Mouse (Mus musculus): ENCODE measurements around the gene Tmem59l.
A peak's percentile ranks its signal among the peaks of the same experiment; 100 is the strongest.
"Not testable (repeated sequence)": the region's sequence is repeated elsewhere in the genome, so short reads cannot be mapped to it uniquely, and the experiment has no call there.

Tmem59l gene

GRCm38 (mm10) chr8:70486941-70487520, at the start of gene Tmem59l:
Tmem59l (minus strand) TSS chr8:70487358.
- no peak for DNase-seq (ENCODE audit: low spot score)

GRCm38 (mm10) chr8:70535701-70536100, 48.5 kb upstream of the Tmem59l start:
- DNase-seq (ENCODE audit: low spot score): no peak

GRCm38 (mm10) chr8:70535221-70535620, 48.1 kb upstream of the Tmem59l start:
- no peak for DNase-seq (ENCODE audit: low spot score)

GRCm38 (mm10) chr8:70534281-70534680, 47.1 kb upstream of the Tmem59l start:
- DNase-seq (ENCODE audit: low spot score): no peak

- no peak for DNase-seq (ENCODE audit: low spot score)
Observed at GRCm38 (mm10) chr8:70530314-70530713, 43.2 kb upstream of the Tmem59l start.

- DNase-seq (ENCODE audit: low spot score): no peak
Observed at GRCm38 (mm10) chr8:70529741-70530161, 42.6 kb upstream of the Tmem59l start.

- no peak for DNase-seq (ENCODE audit: low spot score)
Observed at GRCm38 (mm10) chr8:70529299-70529698, 42.1 kb upstream of the Tmem59l start.

- no peak for DNase-seq (ENCODE audit: low spot score)
Observed at GRCm38 (mm10) chr8:70528182-70528797, 41.1 kb upstream of the Tmem59l start.

- DNase-seq (ENCODE audit: low spot score): peak; percentile 98
Observed at GRCm38 (mm10) chr8:70527512-70528181, 40.5 kb upstream of the Tmem59l start, which contains the start of the genes Fkbp8 and Kxd1. Fkbp8 (plus strand) TSS chr8:70527724. Kxd1 (minus strand) TSS chr8:70527956.

GRCm38 (mm10) chr8:70527111-70527511, 40.0 kb upstream of the Tmem59l start:
- DNase-seq (ENCODE audit: low spot score): no peak

- DNase-seq (ENCODE audit: low spot score): peak; percentile 96
Observed at GRCm38 (mm10) chr8:70522592-70523403, 35.6 kb upstream of the Tmem59l start.

GRCm38 (mm10) chr8:70519606-70520005, 32.4 kb upstream of the Tmem59l start:
- no peak for DNase-seq (ENCODE audit: low spot score)

GRCm38 (mm10) chr8:70519043-70519442, 31.9 kb upstream of the Tmem59l start:
- no peak for DNase-seq (ENCODE audit: low spot score)

- DNase-seq (ENCODE audit: low spot score): no peak
Observed at GRCm38 (mm10) chr8:70517940-70518643, 30.9 kb upstream of the Tmem59l start.

GRCm38 (mm10) chr8:70513441-70513840, 26.3 kb upstream of the Tmem59l start:
- no peak for DNase-seq (ENCODE audit: low spot score)

GRCm38 (mm10) chr8:70512253-70512903, 25.2 kb upstream of the Tmem59l start:
- DNase-seq (ENCODE audit: low spot score): no peak

GRCm38 (mm10) chr8:70511770-70512169, 24.6 kb upstream of the Tmem59l start:
- DNase-seq (ENCODE audit: low spot score): no peak

GRCm38 (mm10) chr8:70511174-70511573, 24.0 kb upstream of the Tmem59l start:
- DNase-seq (ENCODE audit: low spot score): not testable (repeated sequence)

- DNase-seq (ENCODE audit: low spot score): peak; percentile 97
Observed at GRCm38 (mm10) chr8:70510228-70510915, 23.2 kb upstream of the Tmem59l start, which contains the start of gene Uba52. Uba52 (minus strand) TSS chr8:70510801.

GRCm38 (mm10) chr8:70509281-70509952, 22.3 kb upstream of the Tmem59l start:
- no peak for DNase-seq (ENCODE audit: low spot score)

Data from ovary, postnatal 36 days (tissue).